Mouse (Mus musculus): ENCODE measurements around the gene Serpinb13. TPM values are rescaled to one million over a fixed set of nuclear protein-coding genes. Genes with fewer than 3 reads are reported as not detected.
"Not testable (repeated sequence)": the region's sequence is repeated elsewhere in the genome, so short reads cannot be mapped to it uniquely, and the experiment has no call there.

Gene Serpinb13
- polyA plus RNA-seq, 1 experiment from 2014 or later, result not detected

- DNase-seq (ENCODE audit: low spot score), result no peak
- no peaks in the 10 kb centered on the region for H3K36me3 ChIP-seq
- no peak overlapping the region for H3K4me3 ChIP-seq
- H3K9me3 ChIP-seq, result no peaks in the 10 kb centered on the region
- WGBS, result 56% methylated on average over 1 of the region's 1 CpGs
- H3K4me1 ChIP-seq, result no peaks in the 10 kb centered on the region
- no peak overlapping the region for H3K27ac ChIP-seq
- H3K27me3 ChIP-seq (ENCODE audit: insufficient read depth, poor library complexity, severe bottlenecking), result no peaks in the 10 kb centered on the region
These were observed 45.1 kb downstream of the Serpinb13 start for GRCm38 (mm10) chr1:107025886-107026285.

DNA sequence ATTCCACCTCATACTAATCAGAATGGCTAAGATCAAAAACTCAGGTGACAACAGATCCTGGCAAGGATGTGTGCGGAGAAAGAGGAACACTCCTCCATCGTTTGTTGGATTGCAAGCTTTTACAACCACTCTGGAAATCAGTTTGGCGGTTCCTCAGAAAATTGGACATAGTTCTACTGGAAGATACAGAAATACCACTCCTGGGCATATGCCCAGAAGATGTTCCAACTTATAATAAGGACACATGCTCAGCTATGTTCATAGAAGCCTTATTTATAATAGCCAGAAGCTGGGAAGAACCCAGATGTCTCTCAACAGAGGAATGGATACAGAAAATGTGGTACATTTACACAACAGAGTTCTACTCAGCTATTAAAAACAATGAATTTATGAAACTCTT lies 53.5 kb downstream of the Serpinb13 start:
- not testable (repeated sequence) for H3K36me3 ChIP-seq; DNase-seq (ENCODE audit: low spot score)

More for the DNA sequence above, 53.5 kb downstream of the Serpinb13 start:
- H3K27me3 ChIP-seq (ENCODE audit: insufficient read depth, poor library complexity, severe bottlenecking); H3K4me1 ChIP-seq; H3K4me3 ChIP-seq; H3K27ac ChIP-seq; H3K9me3 ChIP-seq: not testable (repeated sequence)
- 75% methylated on average over 3 of the region's 3 CpGs for WGBS

Other genes starting within 250 kb of the Serpinb13 start
- 7.5 and 7.7 TPM in 2 replicates for gene Kdsr, start 221.3 kb upstream of the Serpinb13 start, polyA plus RNA-seq (2016; fragmentation: Nextera tagmentation; extraction: Ambion mirVana)
- gene Vps4b, start 184.3 kb upstream of the Serpinb13 start, polyA plus RNA-seq (2016; fragmentation: Nextera tagmentation; extraction: Ambion mirVana), result 56.5 and 60.7 TPM in 2 replicates
- not detected in 2 replicates for gene Serpinb5, start 119.8 kb upstream of the Serpinb13 start, polyA plus RNA-seq (2016; fragmentation: Nextera tagmentation; extraction: Ambion mirVana)
- gene Serpinb12, start 46.5 kb upstream of the Serpinb13 start, polyA plus RNA-seq (2016; fragmentation: Nextera tagmentation; extraction: Ambion mirVana), result 0.09 TPM in 1 of 2 replicates, not detected in the other
- gene Serpinb3a, start 71.3 kb downstream of the Serpinb13 start, polyA plus RNA-seq (2016; fragmentation: Nextera tagmentation; extraction: Ambion mirVana), result not detected in 2 replicates
- not detected in 2 replicates for gene Serpinb3d, start 102.5 kb downstream of the Serpinb13 start, polyA plus RNA-seq (2016; fragmentation: Nextera tagmentation; extraction: Ambion mirVana)

All from heart, embryonic 10.5 days (tissue).